Mouse (Mus musculus) cerebellum, adult 2 months (tissue): ENCODE measurements around the gene Tctn1. TPM values are rescaled to one million over a fixed set of nuclear protein-coding genes. Genes with fewer than 3 reads are reported as not detected.

Experiments
- DNase-seq, 2 experiments: peaks; one replicate each; pipeline ENCODE4 v3.0.0; 2021
- H3K27ac ChIP-seq: fragments of 200-500 bp; 2 replicates; pipeline ENCODE4 v1.5.1; 2012; ENCODE audit warnings: low read length, control low read depth, inconsistent platforms; ENCODE audit not compliant: insufficient read depth
- H3K27me3 ChIP-seq: fragments of 200-500 bp; 2 replicates; pipeline ENCODE4 v1.6.1; 2012; ENCODE audit warnings: inconsistent platforms, mild to moderate bottlenecking, low read length, moderate library complexity; ENCODE audit not compliant: control insufficient read depth, insufficient read depth
- H3K4me1 ChIP-seq: fragments of 200-500 bp; 2 replicates; pipeline ENCODE4 v1.6.1; 2011; ENCODE audit warnings: low read length; ENCODE audit not compliant: control insufficient read depth, insufficient read depth
- H3K4me3 ChIP-seq: fragments of 200-500 bp; replicated peaks from 2 replicates; pipeline ENCODE3; 2011; ENCODE audit warnings: mild to moderate bottlenecking, low read depth, low read length, control low read depth; ENCODE audit not compliant: insufficient read depth
- CTCF ChIP-seq: fragments of 200-500 bp; IDR thresholded peaks from 2 replicates; pipeline ENCODE4 v1.5.1; 2011; ENCODE audit warnings: low read depth, mild to moderate bottlenecking, control low read depth, low read length, moderate library complexity, borderline replicate concordance; ENCODE audit not compliant: insufficient read depth
- POLR2A ChIP-seq: fragments of 200-500 bp; IDR thresholded peaks from 2 replicates; pipeline ENCODE4 v1.6.1; 2011; ENCODE audit warnings: low read length, control low read depth, borderline replicate concordance; ENCODE audit not compliant: insufficient read depth
- whole genome bisulfite sequencing: fragments of 180-500 bp; shearing (Covaris S2); methylation state at CpG from one replicate; pipeline ENCODE4 v1.1.7; 2018; 5-methylcytosine and 5-hydroxymethylcytosine counted together
- polyA plus RNA-seq: library from polyadenylated mRNA; depleted of rRNA; stranded (reverse); fragments of >200 nt; gene quantifications from 2 replicates; pipeline ENCODE4 v1.2.3, GENCODE M21; 2012

Gene Tctn1
- polyA plus RNA-seq, 1 experiment = 29.2 TPM

GRCm38 (mm10) chr5:122251895-122252606 is 12.2 kb downstream of the Tctn1 start:
- Histone ChIP-seq H3K27ac (no peak overlapping the region), H3K4me3 (no peak overlapping the region), H3K4me1 (peaks cover 34% of the 10 kb centered on the region), H3K27me3 (no peaks in the 10 kb centered on the region)
- TF ChIP-seq POLR2A (no peak), CTCF (no peak)
- peak; percentile 43 to 65 for DNase-seq
- 55% methylated on average over 17 of the region's 17 CpGs for WGBS

DNA sequence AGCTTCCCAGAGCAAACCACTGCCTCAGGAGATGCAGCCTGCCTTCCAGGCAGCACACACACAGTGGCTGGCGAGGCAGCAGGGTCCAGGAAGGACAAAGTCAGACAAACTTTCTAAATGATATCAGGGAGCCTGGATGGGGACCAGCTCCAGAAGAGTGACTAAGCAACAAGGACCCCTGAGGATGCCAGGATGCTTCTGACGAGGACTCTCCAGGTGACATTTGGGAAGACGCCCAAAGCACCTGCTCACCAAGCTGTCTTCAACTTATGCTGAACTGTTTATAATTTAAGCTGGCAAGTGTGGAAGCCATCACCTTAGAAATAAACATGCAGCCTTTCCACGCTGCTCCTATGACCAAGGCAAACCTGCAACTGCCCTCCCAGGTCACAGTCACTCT is 15.0 kb downstream of the Tctn1 start:
- H3K4me1 ChIP-seq = peaks cover 41% of the 10 kb centered on the region
- TF ChIP-seq CTCF (no peak), POLR2A (no peak)
- WGBS = 16% methylated on average over 4 of the region's 4 CpGs
- no peak overlapping the region for H3K27ac ChIP-seq
- H3K4me3 ChIP-seq = no peak overlapping the region
- no peaks in the 10 kb centered on the region for H3K27me3 ChIP-seq
- DNase-seq = peak; percentile 66 to 77

GRCm38 (mm10) chr5:122247934-122248333 is 16.3 kb downstream of the Tctn1 start:
- Histone ChIP-seq H3K4me3 (no peak overlapping the region), H3K4me1 (peaks cover 48% of the 10 kb centered on the region), H3K27me3 (no peaks in the 10 kb centered on the region), H3K27ac (no peak overlapping the region)
- TF ChIP-seq CTCF = no peak
- no peak for TF ChIP-seq POLR2A
- 96% methylated on average over 7 of the region's 7 CpGs for whole genome bisulfite sequencing
- DNase-seq = no peak

GRCm38 (mm10) chr5:122247529-122247928 is 16.7 kb downstream of the Tctn1 start:
- Histone ChIP-seq H3K4me1 (peaks cover 45% of the 10 kb centered on the region), H3K27ac (no peak overlapping the region), H3K4me3 (no peak overlapping the region), H3K27me3 (no peaks in the 10 kb centered on the region)
- no peak for DNase-seq
- TF ChIP-seq CTCF (no peak), POLR2A (no peak)
- 89% methylated on average over 11 of the region's 11 CpGs for WGBS

DNA sequence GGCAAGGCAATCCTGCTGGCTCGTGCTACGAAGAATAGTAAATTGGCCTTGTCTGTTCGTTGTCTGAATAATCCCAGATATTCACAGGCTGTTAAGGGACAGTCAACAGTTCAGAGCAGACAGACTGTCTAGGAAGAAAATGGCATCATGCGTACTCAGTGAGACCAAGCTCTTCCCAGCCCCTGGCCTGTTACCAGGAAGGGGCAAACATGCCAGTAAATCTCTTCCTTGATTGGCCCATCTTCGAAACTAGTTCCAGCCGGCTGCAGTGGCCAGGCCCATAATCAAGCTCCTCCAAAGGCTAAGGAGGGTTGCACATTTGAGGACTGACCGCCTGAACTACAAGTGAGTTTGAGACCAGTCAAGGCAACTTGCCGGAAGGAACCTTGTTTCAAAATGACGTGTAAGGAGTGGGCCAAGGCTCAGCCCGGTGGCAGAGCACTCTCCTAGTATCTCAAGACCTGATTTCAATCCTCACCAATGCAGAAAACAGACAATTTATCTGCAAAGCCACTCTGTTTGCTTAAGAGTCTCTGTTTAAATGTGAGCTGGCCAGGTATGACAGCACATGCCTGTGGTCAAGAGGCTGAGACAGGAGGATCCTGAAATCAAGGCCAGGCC is 17.6 kb downstream of the Tctn1 start:
- DNase-seq = no peak
- H3K4me1 ChIP-seq = peaks cover 39% of the 10 kb centered on the region
- TF ChIP-seq POLR2A (no peak), CTCF (no peak)
- no peak overlapping the region for H3K4me3 ChIP-seq
- H3K27me3 ChIP-seq = no peaks in the 10 kb centered on the region
- 84% methylated on average over 10 of the region's 10 CpGs for WGBS
- H3K27ac ChIP-seq = no peak overlapping the region

DNA sequence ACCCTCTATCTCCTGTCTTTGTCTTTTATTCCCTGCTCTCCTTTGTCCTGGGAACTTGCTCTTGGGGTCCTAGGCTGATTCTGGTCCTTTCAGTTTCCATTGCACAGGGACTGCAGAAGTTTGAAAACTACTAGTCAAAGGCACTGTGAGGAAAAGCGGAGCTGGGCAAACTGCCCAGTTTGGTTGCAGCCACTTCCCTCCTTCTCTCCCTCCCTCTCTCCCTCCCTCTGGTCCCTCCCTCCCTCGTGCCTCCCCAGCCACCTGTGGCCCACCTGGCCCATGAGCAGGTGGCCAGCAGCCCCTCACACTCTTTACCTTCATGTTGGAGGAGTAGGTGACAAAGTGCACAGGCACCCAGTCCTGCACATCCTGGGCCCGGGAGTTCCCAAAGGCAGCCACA is 19.1 kb downstream of the Tctn1 start:
- H3K4me1 ChIP-seq = peaks cover 28% of the 10 kb centered on the region
- WGBS = 57% methylated on average over 3 of the region's 3 CpGs
- H3K27me3 ChIP-seq = no peaks in the 10 kb centered on the region
- TF ChIP-seq CTCF = no peak
- no peak overlapping the region for H3K4me3 ChIP-seq
- no peak overlapping the region for H3K27ac ChIP-seq
- peak in 1 of 2 experiments; percentile 11 for DNase-seq

- Histone ChIP-seq H3K27ac (no peak overlapping the region), H3K4me3 (no peak overlapping the region), H3K27me3 (no peaks in the 10 kb centered on the region), H3K4me1 (peaks cover 19% of the 10 kb centered on the region)
- 55% methylated on average over 17 of the region's 17 CpGs for WGBS
- DNase-seq = peak; percentile 58 to 70
- TF ChIP-seq POLR2A (no peak), CTCF (no peak)
Measured at GRCm38 (mm10) chr5:122243781-122244523, 20.3 kb downstream of the Tctn1 start.
